ENCODE assay signal across 26 mouse cellular contexts in genomic region chr9:48501192-48501591, GRCm38 (mm10).
"Had no signal": no experiment of that assay in that cellular context is flagged by ENCODE, and none has a peak within 500 bp of the region (broad histone marks: within the 10 kb centered on the region; RNA-seq: fewer than 3 reads in every experiment).

No protein-coding gene starts in this region.

- ATAC-seq: hindbrain, postnatal 0 days; intestine, embryonic 16.5 days; liver, embryonic 12.5 days had no signal

- DNase-seq: gastrocnemius, postnatal 14 days; gastrocnemius, postnatal 36 days; heart, adult 18-20 months; heart, postnatal 14 days; heart, postnatal 36 days; kidney, adult 11 months; kidney, adult 2 months; kidney, adult 9 months; kidney, postnatal 14 days; kidney, postnatal 36 days; layer of hippocampus, adult 9-11 months; layer of hippocampus, postnatal 36 days; left cerebral cortex, postnatal 4 days had no signal

- H3K27ac ChIP-seq: heart, embryonic 13.5 days; heart, embryonic 15.5 days; hindbrain, embryonic 13.5 days; hindbrain, embryonic 15.5 days; hindbrain, postnatal 0 days; kidney, embryonic 15.5 days; kidney, postnatal 0 days; limb, embryonic 13.5 days; limb, embryonic 15.5 days; liver, embryonic 12.5 days; liver, embryonic 14.5 days had no signal

- H3K9ac ChIP-seq: heart, embryonic 13.5 days; heart, embryonic 15.5 days; hindbrain, embryonic 13.5 days; hindbrain, embryonic 15.5 days; kidney, embryonic 15.5 days; limb, embryonic 13.5 days; limb, embryonic 15.5 days; liver, embryonic 12.5 days; liver, embryonic 14.5 days had no signal

- H3K36me3 ChIP-seq: heart, embryonic 13.5 days; heart, embryonic 15.5 days; hindbrain, embryonic 13.5 days; hindbrain, embryonic 15.5 days; kidney, embryonic 15.5 days; limb, embryonic 13.5 days; limb, embryonic 15.5 days; liver, embryonic 12.5 days had no signal

- H3K4me2 ChIP-seq: heart, embryonic 11.5 days; heart, embryonic 13.5 days; heart, embryonic 15.5 days; hindbrain, embryonic 13.5 days; hindbrain, embryonic 15.5 days; kidney, embryonic 15.5 days; limb, embryonic 13.5 days; limb, embryonic 15.5 days; liver, embryonic 12.5 days had no signal

- H3K27me3 ChIP-seq: hindbrain, embryonic 15.5 days; kidney, embryonic 15.5 days had no signal

- H3K4me3 ChIP-seq: heart, embryonic 13.5 days; heart, embryonic 15.5 days; hindbrain, embryonic 13.5 days; hindbrain, embryonic 15.5 days; kidney, embryonic 15.5 days; limb, embryonic 13.5 days; limb, embryonic 15.5 days; liver, embryonic 12.5 days had no signal

- H3K9me3 ChIP-seq: heart, embryonic 13.5 days; heart, embryonic 15.5 days; hindbrain, embryonic 13.5 days; hindbrain, embryonic 15.5 days; kidney, embryonic 15.5 days; limb, embryonic 13.5 days; limb, embryonic 15.5 days; liver, embryonic 12.5 days had no signal
